Mouse (Mus musculus) cerebellum, adult 2 months (tissue): Measurements from ENCODE around the gene Paqr5. TPM values are rescaled to one million over a fixed set of nuclear protein-coding genes. Genes with fewer than 3 reads are reported as not detected.

Experiments
- DNase-seq, 2 experiments: peaks; one replicate each; pipeline ENCODE4 v3.0.0; 2021
- H3K27ac ChIP-seq: fragments of 200-500 bp; 2 replicates; pipeline ENCODE4 v1.5.1; 2012; ENCODE audit warnings: low read length, control low read depth, inconsistent platforms; ENCODE audit not compliant: insufficient read depth
- H3K27me3 ChIP-seq: fragments of 200-500 bp; 2 replicates; pipeline ENCODE4 v1.6.1; 2012; ENCODE audit warnings: inconsistent platforms, mild to moderate bottlenecking, low read length, moderate library complexity; ENCODE audit not compliant: control insufficient read depth, insufficient read depth
- H3K4me1 ChIP-seq: fragments of 200-500 bp; 2 replicates; pipeline ENCODE4 v1.6.1; 2011; ENCODE audit warnings: low read length; ENCODE audit not compliant: control insufficient read depth, insufficient read depth
- H3K4me3 ChIP-seq: fragments of 200-500 bp; replicated peaks from 2 replicates; pipeline ENCODE3; 2011; ENCODE audit warnings: mild to moderate bottlenecking, low read depth, low read length, control low read depth; ENCODE audit not compliant: insufficient read depth
- CTCF ChIP-seq: fragments of 200-500 bp; IDR thresholded peaks from 2 replicates; pipeline ENCODE4 v1.5.1; 2011; ENCODE audit warnings: low read depth, mild to moderate bottlenecking, control low read depth, low read length, moderate library complexity, borderline replicate concordance; ENCODE audit not compliant: insufficient read depth
- POLR2A ChIP-seq: fragments of 200-500 bp; IDR thresholded peaks from 2 replicates; pipeline ENCODE4 v1.6.1; 2011; ENCODE audit warnings: low read length, control low read depth, borderline replicate concordance; ENCODE audit not compliant: insufficient read depth
- WGBS: fragments of 180-500 bp; shearing (Covaris S2); methylation state at CpG from one replicate; pipeline ENCODE4 v1.1.7; 2018; 5-methylcytosine and 5-hydroxymethylcytosine counted together
- polyA plus RNA-seq: library from polyadenylated mRNA; depleted of rRNA; stranded (reverse); fragments of >200 nt; gene quantifications from 2 replicates; pipeline ENCODE4 v1.2.3, GENCODE M21; 2012

Gene Paqr5
- polyA plus RNA-seq, 1 experiment, result 5.7 TPM

GRCm38 (mm10) chr9:61982940-61983620 is 43.6 kb downstream of the Paqr5 start:
- DNase-seq, result no peak
- no peaks in the 10 kb centered on the region for H3K4me1 ChIP-seq
- no peak for TF ChIP-seq POLR2A
- no peak for TF ChIP-seq CTCF
- H3K27ac ChIP-seq, result no peak overlapping the region
- no peak overlapping the region for H3K4me3 ChIP-seq
- no peaks in the 10 kb centered on the region for H3K27me3 ChIP-seq
- WGBS, result 89% methylated on average over 7 of the region's 7 CpGs

GRCm38 (mm10) chr9:61981876-61982275 is 44.8 kb downstream of the Paqr5 start:
- H3K27me3 ChIP-seq, result no peaks in the 10 kb centered on the region
- no peak overlapping the region for H3K4me3 ChIP-seq
- no peak overlapping the region for H3K27ac ChIP-seq
- TF ChIP-seq POLR2A (no peak), CTCF (no peak)
- DNase-seq, result no peak
- WGBS, result 83% methylated on average over 5 of the region's 5 CpGs
- no peaks in the 10 kb centered on the region for H3K4me1 ChIP-seq

- no peaks in the 10 kb centered on the region for H3K27me3 ChIP-seq
- 88% methylated on average over 2 of the region's 2 CpGs for WGBS
- DNase-seq, result no peak
Observed at GRCm38 (mm10) chr9:61979983-61980382, 46.7 kb downstream of the Paqr5 start.

GRCm38 (mm10) chr9:61977258-61977945 is 49.3 kb downstream of the Paqr5 start:
- no peak for DNase-seq
- WGBS, result 85% methylated on average over 13 of the region's 13 CpGs
- H3K27me3 ChIP-seq, result no peaks in the 10 kb centered on the region; the same call in 1 of the 2 replicates
- H3K27ac ChIP-seq, result no peak overlapping the region
- H3K4me1 ChIP-seq, result no peaks in the 10 kb centered on the region
- no peak for TF ChIP-seq POLR2A
- no peak for TF ChIP-seq CTCF
- no peak overlapping the region for H3K4me3 ChIP-seq

More at GRCm38 (mm10) chr9:61979983-61980382, 46.7 kb downstream of the Paqr5 start:
- TF ChIP-seq CTCF, result no peak
- no peak for TF ChIP-seq POLR2A
- Histone ChIP-seq H3K4me3 (no peak overlapping the region), H3K27ac (no peak overlapping the region), H3K4me1 (no peaks in the 10 kb centered on the region)

GRCm38 (mm10) chr9:61972031-61972430 is 54.6 kb downstream of the Paqr5 start:
- Histone ChIP-seq H3K4me1 (peaks cover 4% of the 10 kb centered on the region), H3K27me3 (peaks cover 1% of the 10 kb centered on the region; the same call in 1 of the 2 replicates), H3K27ac (no peak overlapping the region), H3K4me3 (no peak overlapping the region)
- WGBS, result 42% methylated on average over 9 of the region's 9 CpGs
- TF ChIP-seq CTCF, result no peak
- no peak for DNase-seq

- WGBS, result 84% methylated on average over 3 of the region's 3 CpGs
- no peak overlapping the region for H3K4me3 ChIP-seq
- peaks cover 4% of the 10 kb centered on the region for H3K4me1 ChIP-seq
- no peak for TF ChIP-seq POLR2A
- no peak overlapping the region for H3K27ac ChIP-seq
- no peak for DNase-seq
- H3K27me3 ChIP-seq, result peaks cover 1% of the 10 kb centered on the region; the same call in 1 of the 2 replicates
Observed at GRCm38 (mm10) chr9:61971045-61971444, 55.6 kb downstream of the Paqr5 start.

GRCm38 (mm10) chr9:61967357-61967756 is 59.3 kb downstream of the Paqr5 start:
- Histone ChIP-seq H3K4me3 (no peak overlapping the region), H3K27me3 (0 out of 2 replicates have a peak, but pooled peaks cover 1% of the 10 kb centered on the region), H3K27ac (no peak overlapping the region), H3K4me1 (peaks cover 4% of the 10 kb centered on the region)
- WGBS, result 23% methylated on average over 10 of the region's 10 CpGs
- DNase-seq, result peak; percentile 38 to 63
- no peak for TF ChIP-seq POLR2A

- Histone ChIP-seq H3K4me1 (peaks cover 4% of the 10 kb centered on the region), H3K27me3 (no peaks in the 10 kb centered on the region), H3K4me3 (no peak overlapping the region), H3K27ac (no peak overlapping the region)
- DNase-seq, result no peak
- 89% methylated on average over 7 of the region's 7 CpGs for WGBS
- TF ChIP-seq POLR2A, result no peak
Observed at GRCm38 (mm10) chr9:61965987-61966386, 60.7 kb downstream of the Paqr5 start.
